Mouse (Mus musculus): ENCODE measurements at regions not wholly inside any gene's neighbourhood (a gene's known extent, or its start where the extent isn't known, plus 50 kb on each side); places are given as distances from the start of the nearest gene placed in this dataset.

GRCm38 (mm10) chr8:40150911-40151797 is 523.7 kb upstream of the Adam24 start:
- intact Hi-C loops (cut with DNase I): loop anchor here (2.0 kb wide), 1 partner anchor 268 kb away; no protein-coding TSS in a partner anchor

GRCm38 (mm10) chr8:40152451-40152850 is 522.4 kb upstream of the Adam24 start:
- no peak for DNase-seq (ENCODE audit: extremely low spot score in 1 of 2, low spot score in 2 of 2)
- intact Hi-C loops (cut with DNase I): no loop called here

More at GRCm38 (mm10) chr8:40150911-40151797, 523.7 kb upstream of the Adam24 start:
- DNase-seq (ENCODE audit: extremely low spot score in 1 of 2, low spot score in 2 of 2): peak; percentile 61 to 71

- intact Hi-C loops (cut with DNase I): loop anchor here (5.0 to 10.0 kb wide), 2 partner anchors 230 to 308 kb away; no protein-coding TSS in a partner anchor
- DNase-seq (ENCODE audit: extremely low spot score in 1 of 2, low spot score in 2 of 2): no peak
Observed at GRCm38 (mm10) chr8:40186715-40187583, 487.9 kb upstream of the Adam24 start.

- DNase-seq (ENCODE audit: extremely low spot score in 1 of 2, low spot score in 2 of 2): peak; percentile 31 to 44
- intact Hi-C loops (cut with DNase I): loop anchor here (5.0 to 10.0 kb wide), 2 partner anchors 230 to 307 kb away; no protein-coding TSS in a partner anchor
Observed at GRCm38 (mm10) chr8:40187584-40187934, 487.3 kb upstream of the Adam24 start.

GRCm38 (mm10) chr8:40192266-40192665 is 482.6 kb upstream of the Adam24 start:
- DNase-seq (ENCODE audit: extremely low spot score in 1 of 2, low spot score in 2 of 2): no peak
- intact Hi-C loops (cut with DNase I): no loop called here

- intact Hi-C loops (cut with DNase I): no loop called here
- DNase-seq (ENCODE audit: extremely low spot score in 1 of 2, low spot score in 2 of 2): no peak
Observed at GRCm38 (mm10) chr8:40193148-40193547, 481.7 kb upstream of the Adam24 start.

- intact Hi-C loops (cut with DNase I): no loop called here
- DNase-seq (ENCODE audit: extremely low spot score in 1 of 2, low spot score in 2 of 2): no peak
Observed at GRCm38 (mm10) chr8:40210871-40211270, 464.0 kb upstream of the Adam24 start.

GRCm38 (mm10) chr8:40223521-40223920 is 451.4 kb upstream of the Adam24 start:
- intact Hi-C loops (cut with DNase I): no loop called here
- no peak for DNase-seq (ENCODE audit: extremely low spot score in 1 of 2, low spot score in 2 of 2)

- DNase-seq (ENCODE audit: extremely low spot score in 1 of 2, low spot score in 2 of 2): peak in 1 of 2 experiments; percentile 34
- intact Hi-C loops (cut with DNase I): no loop called here
Observed at GRCm38 (mm10) chr8:40227262-40227661, 447.6 kb upstream of the Adam24 start.
